Mouse (Mus musculus): Measurements from ENCODE around the gene Prdm13. TPM values are rescaled to one million over a fixed set of nuclear protein-coding genes. Genes with fewer than 3 reads are reported as not detected.
A peak's percentile ranks its signal among the peaks of the same experiment; 100 is the strongest.

Prdm13 gene
- polyA plus RNA-seq, 1 experiment from 2014 or later: not detected

DNA sequence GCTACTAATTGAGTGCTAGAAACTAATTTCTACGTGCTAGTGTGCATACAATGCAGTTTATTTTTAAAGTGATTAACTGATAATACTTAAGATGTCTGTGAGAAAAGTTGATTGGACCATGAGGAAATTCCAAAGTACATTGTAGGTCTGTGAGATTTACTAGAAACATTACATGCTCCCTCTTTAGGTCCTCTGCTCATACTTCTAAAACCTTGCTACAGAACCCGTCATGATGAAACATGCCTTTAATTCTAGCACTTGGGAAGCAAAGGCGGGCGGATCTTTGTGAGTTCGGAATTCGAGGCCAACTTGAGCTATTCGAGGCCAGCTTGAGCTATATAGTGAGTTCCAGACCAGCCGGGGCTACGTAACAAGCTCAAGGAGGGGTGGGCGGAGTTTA, 4.8 kb downstream of the Prdm13 start:
- Histone ChIP-seq H3K27me3 (ENCODE audit: control insufficient read depth, insufficient read depth, low read length) (peaks cover 45% of the 10 kb centered on the region), H3K9me3 (ENCODE audit: control insufficient read depth, low read length) (no peaks in the 10 kb centered on the region), H3K4me3 (ENCODE audit: low read depth, low read length) (no peak overlapping the region), H3K4me2 (replicated peaks; ENCODE audit: low read depth) (no peak overlapping the region), H3K27ac (replicated peaks) (no peak overlapping the region), H3K4me1 (replicated peaks; ENCODE audit: control insufficient read depth, insufficient read depth) (peaks cover 5% of the 10 kb centered on the region; the same call in 1 of the 2 replicates), H3K9ac (ENCODE audit: low read length) (no peak overlapping the region), H3K36me3 (ENCODE audit: control insufficient read depth, insufficient read depth, low read length) (no peaks in the 10 kb centered on the region)
- DNase-seq (ENCODE audit: low spot score) (no peak), ATAC-seq (ENCODE audit: low FRiP score, low TSS enrichment) (no peak)
- 5% methylated on average over 10 of the region's 10 CpGs for WGBS
- no peak for TF ChIP-seq CTCF (IDR thresholded peaks at IDR 0.05; ENCODE audit: low read depth)
- no peak for TF ChIP-seq EP300 (optimal IDR thresholded peaks at IDR 0.05)

- no peaks in the 10 kb centered on the region for H3K36me3 ChIP-seq (ENCODE audit: control insufficient read depth, insufficient read depth, low read length)
- no peak overlapping the region for H3K27ac ChIP-seq (replicated peaks)
- peaks cover 37% of the 10 kb centered on the region for H3K27me3 ChIP-seq (ENCODE audit: control insufficient read depth, insufficient read depth, low read length)
- no peaks in the 10 kb centered on the region for H3K9me3 ChIP-seq (ENCODE audit: control insufficient read depth, low read length)
- ATAC-seq (ENCODE audit: low FRiP score, low TSS enrichment) (no peak), DNase-seq (ENCODE audit: low spot score) (no peak)
- H3K4me1 ChIP-seq (replicated peaks; ENCODE audit: control insufficient read depth, insufficient read depth): peaks cover 5% of the 10 kb centered on the region; the same call in 1 of the 2 replicates
- H3K9ac ChIP-seq (ENCODE audit: low read length): no peak overlapping the region
- H3K4me2 ChIP-seq (replicated peaks; ENCODE audit: low read depth): peak overlapping the region; percentile 63; the same call in 1 of the 2 replicates
- TF ChIP-seq EP300 (optimal IDR thresholded peaks at IDR 0.05) (no peak), CTCF (IDR thresholded peaks at IDR 0.05; ENCODE audit: low read depth) (no peak)
- WGBS: 3% methylated on average over 42 of the region's 42 CpGs
- peak overlapping the region; percentile 39 for H3K4me3 ChIP-seq (ENCODE audit: low read depth, low read length)
These were observed 5.9 kb downstream of the Prdm13 start for GRCm38 (mm10) chr4:21679624-21680480.

DNA sequence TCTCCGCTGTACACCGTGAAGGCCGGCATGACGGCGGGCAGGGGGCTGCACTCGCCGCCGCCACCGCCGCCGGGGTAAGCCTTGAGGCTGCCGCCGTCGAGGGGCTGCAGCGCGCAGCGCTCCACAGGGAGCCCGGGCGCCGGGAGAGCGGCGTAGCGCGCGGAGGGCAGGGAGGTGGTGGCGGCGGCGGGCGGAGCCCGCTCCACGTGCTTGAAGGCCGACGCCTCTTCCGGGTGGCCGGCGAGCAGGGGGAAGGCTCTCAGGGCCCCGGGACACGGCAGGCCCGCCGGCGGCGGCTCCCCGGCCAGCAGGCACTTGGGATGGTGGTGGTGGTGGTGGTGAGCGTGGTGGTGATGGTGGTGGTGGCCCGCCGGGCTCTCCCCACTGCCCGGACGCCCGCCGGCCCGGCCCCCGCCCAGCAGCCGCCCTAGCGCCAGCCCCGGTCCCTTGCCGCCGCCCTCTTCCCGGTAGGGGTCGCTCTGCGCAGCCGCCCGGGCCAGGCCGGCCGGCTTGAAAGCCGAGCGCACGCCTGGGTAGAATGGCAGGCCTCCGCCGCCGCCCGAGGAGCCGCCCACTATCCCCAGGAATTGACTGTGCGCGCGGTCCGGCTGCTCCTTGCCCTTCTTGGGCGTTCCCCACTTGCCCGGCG, 6.7 kb downstream of the Prdm13 start:
- TF ChIP-seq EP300 (optimal IDR thresholded peaks at IDR 0.05) (no peak), CTCF (IDR thresholded peaks at IDR 0.05; ENCODE audit: low read depth) (peak; percentile 45)
- peak overlapping the region; percentile 63 for H3K4me2 ChIP-seq (replicated peaks; ENCODE audit: low read depth)
- peaks cover 5% of the 10 kb centered on the region; the same call in 1 of the 2 replicates for H3K4me1 ChIP-seq (replicated peaks; ENCODE audit: control insufficient read depth, insufficient read depth)
- WGBS: 1% methylated on average over 39 of the region's 79 CpGs
- DNase-seq (ENCODE audit: low spot score) (peak; percentile 56), ATAC-seq (ENCODE audit: low FRiP score, low TSS enrichment) (peak; percentile 85)
- peak overlapping the region; percentile 39 for H3K4me3 ChIP-seq (ENCODE audit: low read depth, low read length)
- H3K27me3 ChIP-seq (ENCODE audit: control insufficient read depth, insufficient read depth, low read length): peaks cover 36% of the 10 kb centered on the region
- no peak overlapping the region for H3K27ac ChIP-seq (replicated peaks)
- H3K9me3 ChIP-seq (ENCODE audit: control insufficient read depth, low read length): no peaks in the 10 kb centered on the region
- H3K9ac ChIP-seq (ENCODE audit: low read length): no peak overlapping the region
- H3K36me3 ChIP-seq (ENCODE audit: control insufficient read depth, insufficient read depth, low read length): no peaks in the 10 kb centered on the region

- H3K9ac ChIP-seq (ENCODE audit: low read length): no peak overlapping the region
- H3K4me1 ChIP-seq (replicated peaks; ENCODE audit: control insufficient read depth, insufficient read depth): peaks cover 5% of the 10 kb centered on the region; the same call in 1 of the 2 replicates
- no peak for DNase-seq (ENCODE audit: low spot score)
- peak overlapping the region; percentile 39 for H3K4me3 ChIP-seq (ENCODE audit: low read depth, low read length)
- TF ChIP-seq EP300 (optimal IDR thresholded peaks at IDR 0.05): no peak
- no peak for TF ChIP-seq CTCF (IDR thresholded peaks at IDR 0.05; ENCODE audit: low read depth)
- no peak for ATAC-seq (ENCODE audit: low FRiP score, low TSS enrichment)
- H3K27me3 ChIP-seq (ENCODE audit: control insufficient read depth, insufficient read depth, low read length): peaks cover 32% of the 10 kb centered on the region
- H3K36me3 ChIP-seq (ENCODE audit: control insufficient read depth, insufficient read depth, low read length): no peaks in the 10 kb centered on the region
- H3K4me2 ChIP-seq (replicated peaks; ENCODE audit: low read depth): peak overlapping the region; percentile 63
- no peaks in the 10 kb centered on the region for H3K9me3 ChIP-seq (ENCODE audit: control insufficient read depth, low read length)
- under 1% methylated on average over 76 of the region's 84 CpGs for WGBS
- no peak overlapping the region for H3K27ac ChIP-seq (replicated peaks)
These were observed 7.4 kb downstream of the Prdm13 start for GRCm38 (mm10) chr4:21678101-21678974.

GRCm38 (mm10) chr4:21674691-21675090, 11.1 kb downstream of the Prdm13 start:
- DNase-seq (ENCODE audit: low spot score) (no peak), ATAC-seq (ENCODE audit: low FRiP score, low TSS enrichment) (no peak)
- no peak overlapping the region for H3K4me3 ChIP-seq (ENCODE audit: low read depth, low read length)
- 4% methylated on average over 8 of the region's 8 CpGs for WGBS
- no peak overlapping the region for H3K27ac ChIP-seq (replicated peaks)
- no peaks in the 10 kb centered on the region for H3K9me3 ChIP-seq (ENCODE audit: control insufficient read depth, low read length)
- H3K27me3 ChIP-seq (ENCODE audit: control insufficient read depth, insufficient read depth, low read length): peaks cover 22% of the 10 kb centered on the region
- no peak overlapping the region for H3K9ac ChIP-seq (ENCODE audit: low read length)
- no peak overlapping the region for H3K4me2 ChIP-seq (replicated peaks; ENCODE audit: low read depth)
- H3K36me3 ChIP-seq (ENCODE audit: control insufficient read depth, insufficient read depth, low read length): no peaks in the 10 kb centered on the region
- TF ChIP-seq CTCF (IDR thresholded peaks at IDR 0.05; ENCODE audit: low read depth): no peak
- no peak for TF ChIP-seq EP300 (optimal IDR thresholded peaks at IDR 0.05)
- H3K4me1 ChIP-seq (replicated peaks; ENCODE audit: control insufficient read depth, insufficient read depth): peaks cover 5% of the 10 kb centered on the region; the same call in 1 of the 2 replicates
